Mouse (Mus musculus) CH12.LX (cell line): ENCODE measurements around the gene Ginm1.
"Not testable (repeated sequence)": the region's sequence is repeated elsewhere in the genome, so short reads cannot be mapped to it uniquely, and the experiment has no call there.

Source experiments
- CTCF ChIP-seq, 2 experiments: IDR thresholded peaks in 1 of 2; conservative IDR thresholded peaks in 1 of 2; 2 replicates each; pipeline ENCODE4 v1.5.1; 2011 to 2012; ENCODE audit warnings: low read depth in 2 of 2, low read length in 2 of 2, improper control_type of control experiment in 1 of 2, inconsistent platforms in 1 of 2, mild to moderate bottlenecking in 1 of 2, moderate library complexity in 1 of 2
- ELF1 ChIP-seq: IDR thresholded peaks from 2 replicates; pipeline ENCODE4 v1.6.1; 2014; ENCODE audit warnings: low read depth, mild to moderate bottlenecking, inconsistent platforms, low read length, improper control_type of control experiment

- not testable (repeated sequence) for TF ChIP-seq CTCF (conservative IDR thresholded peaks at IDR 0.05 in 1 of 2, IDR thresholded peaks at IDR 0.05 in 1 of 2; ENCODE audit: low read depth in 2 of 2, low read length in 2 of 2); ELF1
These were observed 47.1 kb downstream of the Ginm1 start for GRCm38 (mm10) chr10:7745528-7745927.
